Mouse (Mus musculus) testis, adult 2 months (tissue): ENCODE results near the gene Iyd.

Source experiments
- CTCF ChIP-seq: fragments of 200-500 bp; IDR thresholded peaks from 2 replicates; pipeline ENCODE4 v1.5.1; 2012; ENCODE audit warnings: low read depth, mild to moderate bottlenecking, inconsistent platforms, low read length, moderate library complexity; ENCODE audit not compliant: control insufficient read depth, insufficient read depth, insufficient replicate concordance
- POLR2A ChIP-seq: fragments of 200-500 bp; IDR thresholded peaks from 2 replicates; pipeline ENCODE4 v1.6.1; 2012; ENCODE audit warnings: low read depth, mild to moderate bottlenecking, inconsistent platforms, low read length, moderate library complexity; ENCODE audit not compliant: control insufficient read depth

DNA sequence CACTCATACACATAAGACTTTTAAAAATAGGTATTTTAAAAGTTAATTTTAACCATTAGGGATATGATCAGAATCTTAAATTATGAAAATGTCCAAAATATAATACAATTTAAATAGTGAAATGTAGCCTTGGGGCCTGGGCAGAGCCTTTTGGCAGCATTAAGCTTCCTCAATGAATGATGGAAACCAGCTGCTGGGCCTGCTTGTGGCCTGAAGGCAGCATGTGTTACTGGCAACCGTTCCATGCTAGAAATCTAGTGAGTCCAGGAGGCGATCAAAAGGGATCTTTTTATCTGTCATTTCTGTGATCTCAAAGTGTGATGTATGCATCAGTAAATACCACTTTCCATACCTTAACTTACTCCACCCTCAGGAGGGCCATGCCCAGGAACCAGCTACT, 9.3 kb downstream of the Iyd start:
- TF ChIP-seq POLR2A (no peak), CTCF (no peak)
